ENCODE assay signal across 10 mouse cellular contexts in the genomic region with DNA sequence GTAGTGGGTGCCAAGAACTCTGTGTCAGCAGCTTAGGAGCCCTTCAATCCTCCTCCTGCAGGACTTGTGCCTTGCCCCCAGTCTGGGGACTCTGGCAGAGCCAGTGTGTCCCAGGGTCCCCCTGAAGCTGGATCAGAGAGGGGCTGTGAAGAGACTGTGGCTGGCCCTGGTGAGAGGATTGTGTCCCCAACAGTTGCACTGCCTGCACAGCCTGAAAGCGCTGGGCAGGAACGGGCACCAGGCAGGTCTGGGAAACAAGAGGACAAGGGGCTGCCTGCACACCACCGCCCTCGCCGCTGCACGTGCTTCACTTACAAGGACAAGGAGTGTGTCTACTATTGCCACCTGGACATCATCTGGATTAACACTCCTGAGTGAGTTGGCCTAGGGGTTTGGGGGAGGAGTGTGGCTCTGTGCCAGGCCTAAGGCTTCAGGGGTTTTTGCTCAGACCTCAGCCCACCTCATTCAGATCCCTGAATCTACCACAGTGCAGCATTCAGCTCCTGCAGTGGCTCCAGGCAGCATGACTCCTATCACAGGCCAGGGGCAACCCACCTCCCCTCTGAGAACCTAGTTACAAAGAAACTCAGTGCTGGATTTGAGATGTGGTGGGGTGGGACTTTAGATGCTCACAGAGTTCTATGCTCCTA. TPM values are rescaled to one million over a fixed set of nuclear protein-coding genes. Genes with fewer than 3 reads are reported as not detected.
DNase-seq lines count a peak whose midpoint lies in the region; ATAC-seq and TF ChIP-seq lines count a peak whose summit lies in the region.
"Had no signal": no experiment of that assay in that cellular context is flagged by ENCODE, and none has a peak within 500 bp of the region (broad histone marks: within the 10 kb centered on the region; RNA-seq: fewer than 3 reads in every experiment).

No protein-coding gene starts in this region.

- 0 out of 2 replicates have a peak overlapping the region, but pooled peaks have one; percentile 18 for H3K27ac ChIP-seq in kidney, embryonic 15.5 days
- H3K27ac ChIP-seq in kidney, adult 2 months (ENCODE audit: insufficient read depth, low read depth, low read length): no peak overlapping the region
- peak overlapping the region; percentile 74; the same call in 1 of the 2 replicates for H3K27ac ChIP-seq in embryonic facial prominence, embryonic 12.5 days
- H3K27ac ChIP-seq in limb, embryonic 11.5 days (replicated peaks; ENCODE audit: low read depth, low read length): no peak overlapping the region

- WGBS in kidney, embryonic 15.5 days: 52% methylated on average over 6 of the region's 6 CpGs
- WGBS in kidney, adult 2 months: 79% methylated on average over 6 of the region's 6 CpGs
- WGBS in embryonic facial prominence, embryonic 12.5 days: 30% methylated on average over 6 of the region's 6 CpGs
- WGBS in limb, embryonic 11.5 days: 39% methylated on average over 6 of the region's 6 CpGs

- H3K4me3 ChIP-seq in kidney, embryonic 15.5 days (replicated peaks): peak overlapping the region; percentile 53
- H3K4me3 ChIP-seq in kidney, adult 2 months (ENCODE audit: insufficient read depth, low read depth, low read length): no peak overlapping the region
- peak overlapping the region; percentile 53 for H3K4me3 ChIP-seq in embryonic facial prominence, embryonic 12.5 days
- H3K4me3 ChIP-seq in limb, embryonic 11.5 days (ENCODE audit: low read depth, low read length): peak overlapping the region; percentile 55

- TF ChIP-seq POLR2A in kidney, adult 2 months (IDR thresholded peaks at IDR 0.05; ENCODE audit: low read depth, low read length): no peak

- H3K36me3 ChIP-seq in kidney, embryonic 15.5 days: no peaks in the 10 kb centered on the region
- no peaks in the 10 kb centered on the region for H3K36me3 ChIP-seq in kidney, adult 2 months (ENCODE audit: control insufficient read depth, insufficient read depth, low read length)
- H3K36me3 ChIP-seq in embryonic facial prominence, embryonic 12.5 days: peaks cover 3% of the 10 kb centered on the region; the same call in 1 of the 2 replicates
- no peaks in the 10 kb centered on the region for H3K36me3 ChIP-seq in limb, embryonic 11.5 days (ENCODE audit: control insufficient read depth, insufficient read depth, low read length)

- H3K9ac ChIP-seq in kidney, embryonic 15.5 days: no peak overlapping the region
- H3K9ac ChIP-seq in embryonic facial prominence, embryonic 12.5 days: peak overlapping the region; percentile 69; the same call in 1 of the 2 replicates
- peak overlapping the region; percentile 80; the same call in 1 of the 2 replicates for H3K9ac ChIP-seq in limb, embryonic 11.5 days (ENCODE audit: low read length)

- ATAC-seq in kidney, embryonic 15.5 days (replicated peaks; ENCODE audit: low FRiP score): 0 out of 2 replicates have a peak, but pooled peaks have one; percentile 9
- no peak for ATAC-seq in embryonic facial prominence, embryonic 12.5 days (ENCODE audit: insufficient number of reproducible peaks, insufficient read depth, low FRiP score, low TSS enrichment)
- 0 out of 2 replicates have a peak, but pooled peaks have one; percentile 24 for ATAC-seq in limb, embryonic 11.5 days (ENCODE audit: insufficient number of reproducible peaks, low FRiP score, low TSS enrichment, low read depth)

- peak overlapping the region; percentile 89 for H3K4me2 ChIP-seq in kidney, embryonic 15.5 days
- H3K4me2 ChIP-seq in embryonic facial prominence, embryonic 12.5 days (replicated peaks): peak overlapping the region; percentile 84
- H3K4me2 ChIP-seq in limb, embryonic 11.5 days (ENCODE audit: low read depth, severe bottlenecking): peak overlapping the region; percentile 82

- DNase-seq in kidney, adult 2 months: no peak
- peak; percentile 8 for DNase-seq in ZHBTc4 (ENCODE audit: low read depth, low spot score)
- peak; percentile 64 for DNase-seq in limb, embryonic 11.5 days (ENCODE audit: low spot score)
- DNase-seq in left cerebral cortex, postnatal 25 days (ENCODE audit: low spot score in 2 of 2): no peak
- DNase-seq in layer of hippocampus, postnatal 25 days (ENCODE audit: extremely low spot score in 1 of 2, low spot score in 1 of 2): no peak
- no peak for DNase-seq in MN1 (ENCODE audit: low spot score)
- DNase-seq: cerebellum, postnatal 25 days had no signal

- no peak for TF ChIP-seq CTCF in kidney, adult 2 months (conservative IDR thresholded peaks at IDR 0.05; ENCODE audit: insufficient read depth, insufficient read length, low read depth, low read length)

- H3K9me3 ChIP-seq in kidney, embryonic 15.5 days (replicated peaks): no peaks in the 10 kb centered on the region
- no peaks in the 10 kb centered on the region for H3K9me3 ChIP-seq in embryonic facial prominence, embryonic 12.5 days
- no peaks in the 10 kb centered on the region for H3K9me3 ChIP-seq in limb, embryonic 11.5 days (ENCODE audit: control insufficient read depth, low read length)

- 0 out of 2 replicates have a peak, but pooled peaks cover 6% of the 10 kb centered on the region for H3K27me3 ChIP-seq in kidney, embryonic 15.5 days
- H3K27me3 ChIP-seq in kidney, adult 2 months (replicated peaks; ENCODE audit: control insufficient read depth, insufficient read depth, low read length): no peaks in the 10 kb centered on the region
- H3K27me3 ChIP-seq in embryonic facial prominence, embryonic 12.5 days: no peaks in the 10 kb centered on the region
- H3K27me3 ChIP-seq in limb, embryonic 11.5 days (ENCODE audit: control insufficient read depth, insufficient read depth, low read length): no peaks in the 10 kb centered on the region

- H3K4me1 ChIP-seq in kidney, embryonic 15.5 days: peaks cover 27% of the 10 kb centered on the region
- H3K4me1 ChIP-seq in kidney, adult 2 months (ENCODE audit: control insufficient read depth, insufficient read depth, low read length): no peaks in the 10 kb centered on the region
- peaks cover 15% of the 10 kb centered on the region for H3K4me1 ChIP-seq in embryonic facial prominence, embryonic 12.5 days
- peaks cover 14% of the 10 kb centered on the region for H3K4me1 ChIP-seq in limb, embryonic 11.5 days (ENCODE audit: control insufficient read depth, insufficient read depth, low read length)

- intact Hi-C loops in left cerebral cortex, postnatal 25 days (cut with DNase I): no loop called here

RNA-seq across cellular contexts. Expression of gene Edn3, which starts 1.2 kb away (rescaled TPM):
- 6.5 and 7.7 TPM in 2 replicates for polyA plus RNA-seq in kidney, embryonic 15.5 days (2015; fragmentation: Nextera tagmentation; extraction: Ambion mirVana)
- 3.7 and 3.9 TPM in 2 replicates for polyA plus RNA-seq in kidney, adult 2 months (2012; rRNA removed)
- polyA plus RNA-seq in embryonic facial prominence, embryonic 12.5 days (2016; fragmentation: Nextera tagmentation; extraction: Ambion mirVana): 22.1 and 22.2 TPM in 2 replicates
- 15.8 and 18.4 TPM in 2 replicates for polyA plus RNA-seq in limb, embryonic 11.5 days (2014; fragmentation: Nextera tagmentation; extraction: Ambion mirVana)
- 1 to 10 TPM; 4.3 to 7.1 TPM for total RNA-seq in left cerebral cortex, postnatal 25 days (2021)
- 1 to 10 TPM; 5.2 to 5.3 TPM for total RNA-seq in layer of hippocampus, postnatal 25 days (2021)
- total RNA-seq: MEL had no signal

Comparison
In these comparisons a context has a peak if more than half of its experiments do, and no peak if none do; other contexts are left out.
1. H3K27ac ChIP-seq: peak in kidney, embryonic 15.5 days (single experiment) and embryonic facial prominence, embryonic 12.5 days (single experiment); none in kidney, adult 2 months (single experiment) and limb, embryonic 11.5 days (single experiment).
2. DNase-seq: peak in ZHBTc4 (single experiment) and limb, embryonic 11.5 days (single experiment); none in kidney, adult 2 months (single experiment), left cerebral cortex, postnatal 25 days (0 of 2), layer of hippocampus, postnatal 25 days (0 of 2) and MN1 (single experiment).
3. Peak in every context shown above with its lines, with median percentiles within 50 percentile points of each other: H3K4me2 ChIP-seq.